Mouse (Mus musculus) stomach, postnatal 0 days (tissue): Measurements from ENCODE around the gene Med12l.

ENCODE experiments used
- CTCF ChIP-seq: IDR thresholded peaks from 2 replicates; pipeline ENCODE4 v1.5.1; 2016; ENCODE audit warnings: antibody characterized with exemption, low read depth, mild to moderate bottlenecking, moderate library complexity
- EP300 ChIP-seq: optimal IDR thresholded peaks from 2 replicates; pipeline ENCODE3; 2016; ENCODE audit warnings: antibody characterized with exemption

GRCm38 (mm10) chr3:59222303-59222702 is 216.7 kb downstream of the Med12l start:
- TF ChIP-seq EP300: no peak
- TF ChIP-seq CTCF: no peak
